Comparison of ENCODE assay signal across 8 mouse cellular contexts in genomic region chr5:124478873-124479204, GRCm38 (mm10). TPM values are rescaled to one million over a fixed set of nuclear protein-coding genes. Genes with fewer than 3 reads are reported as not detected.
A peak's percentile ranks its signal among the peaks of the same experiment; 100 is the strongest.
DNase-seq lines count a peak whose midpoint lies in the region; ATAC-seq and TF ChIP-seq lines count a peak whose summit lies in the region.

No protein-coding gene starts in this region.

- ATAC-seq in heart, embryonic 15.5 days (replicated peaks; ENCODE audit: insufficient number of reproducible peaks, insufficient read depth, low FRiP score, low read depth) = no peak
- no peak for ATAC-seq in forebrain, embryonic 12.5 days (ENCODE audit: low FRiP score)
- ATAC-seq in liver, embryonic 16.5 days (ENCODE audit: low read depth) = no peak

- DNase-seq in heart, postnatal 10 days = no peak
- no peak for DNase-seq in right cerebral cortex, postnatal 4 days
- no peak for DNase-seq in ovary, postnatal 36 days (ENCODE audit: low spot score)
- no peak for DNase-seq in urinary bladder, postnatal 10 days (ENCODE audit: low spot score)

- peaks cover 13% of the 10 kb centered on the region for H3K4me1 ChIP-seq in heart, embryonic 15.5 days (replicated peaks)
- no peaks in the 10 kb centered on the region for H3K4me1 ChIP-seq in ES-Bruce4 (ENCODE audit: control insufficient read depth, insufficient read depth, low read length)
- H3K4me1 ChIP-seq in forebrain, embryonic 12.5 days = peaks cover 30% of the 10 kb centered on the region
- peaks cover 20% of the 10 kb centered on the region for H3K4me1 ChIP-seq in liver, embryonic 16.5 days (ENCODE audit: control insufficient read depth, low read depth, low read length)

- no peak overlapping the region for H3K9ac ChIP-seq in heart, embryonic 15.5 days
- H3K9ac ChIP-seq in ES-Bruce4 (ENCODE audit: low read depth, poor library complexity, severe bottlenecking) = no peak overlapping the region; the same call in 1 of the 2 replicates
- no peak overlapping the region for H3K9ac ChIP-seq in forebrain, embryonic 12.5 days
- H3K9ac ChIP-seq in liver, embryonic 16.5 days (ENCODE audit: low read depth, low read length) = no peak overlapping the region

- no peaks in the 10 kb centered on the region for H3K27me3 ChIP-seq in heart, embryonic 15.5 days
- H3K27me3 ChIP-seq in ES-Bruce4 (ENCODE audit: control insufficient read depth, insufficient read depth, low read length, poor library complexity, severe bottlenecking) = no peaks in the 10 kb centered on the region
- no peaks in the 10 kb centered on the region for H3K27me3 ChIP-seq in forebrain, embryonic 12.5 days
- no peaks in the 10 kb centered on the region for H3K27me3 ChIP-seq in liver, embryonic 16.5 days (ENCODE audit: control insufficient read depth, insufficient read depth, low read depth, low read length)

- no peaks in the 10 kb centered on the region for H3K9me3 ChIP-seq in heart, embryonic 15.5 days (replicated peaks)
- no peaks in the 10 kb centered on the region for H3K9me3 ChIP-seq in ES-Bruce4 (replicated peaks; ENCODE audit: control insufficient read depth, insufficient read depth, low read length, poor library complexity, severe bottlenecking)
- H3K9me3 ChIP-seq in forebrain, embryonic 12.5 days = no peaks in the 10 kb centered on the region
- no peaks in the 10 kb centered on the region for H3K9me3 ChIP-seq in liver, embryonic 16.5 days (replicated peaks; ENCODE audit: control insufficient read depth, low read length)

- no peak for TF ChIP-seq CTCF in ES-Bruce4 (IDR thresholded peaks at IDR 0.05; ENCODE audit: low read depth, low read length)

- peak overlapping the region; percentile 78 for H3K27ac ChIP-seq in heart, embryonic 15.5 days
- H3K27ac ChIP-seq in ES-Bruce4 (ENCODE audit: insufficient read depth, low read length) = peak overlapping the region; percentile 57
- peak overlapping the region; percentile 63; the same call in 1 of the 2 replicates for H3K27ac ChIP-seq in forebrain, embryonic 12.5 days
- H3K27ac ChIP-seq in liver, embryonic 16.5 days (ENCODE audit: low read length) = peak overlapping the region; percentile 49

- no peaks in the 10 kb centered on the region for H3K36me3 ChIP-seq in heart, embryonic 15.5 days
- H3K36me3 ChIP-seq in ES-Bruce4 (ENCODE audit: control insufficient read depth, insufficient read depth, low read length, poor library complexity, severe bottlenecking) = no peaks in the 10 kb centered on the region
- H3K36me3 ChIP-seq in forebrain, embryonic 12.5 days (replicated peaks) = no peaks in the 10 kb centered on the region
- no peaks in the 10 kb centered on the region for H3K36me3 ChIP-seq in liver, embryonic 16.5 days (ENCODE audit: control insufficient read depth, insufficient read depth)

- no peak for TF ChIP-seq EP300 in ES-Bruce4 (IDR thresholded peaks at IDR 0.05; ENCODE audit: insufficient read depth, low read depth, low read length)

- no peak overlapping the region for H3K4me3 ChIP-seq in heart, embryonic 15.5 days
- no peak overlapping the region for H3K4me3 ChIP-seq in ES-Bruce4 (ENCODE audit: low read depth, low read length)
- no peak overlapping the region for H3K4me3 ChIP-seq in forebrain, embryonic 12.5 days (replicated peaks)
- H3K4me3 ChIP-seq in liver, embryonic 16.5 days (ENCODE audit: low read depth, low read length) = no peak overlapping the region

- TF ChIP-seq POLR2A in ES-Bruce4 (IDR thresholded peaks at IDR 0.05; ENCODE audit: insufficient read depth, low read length) = no peak

- WGBS in heart, embryonic 15.5 days = 73% methylated on average over 1 of the region's 1 CpGs
- 77% methylated on average over 1 of the region's 1 CpGs for WGBS in forebrain, embryonic 12.5 days
- WGBS in liver, embryonic 16.5 days (ENCODE audit: insufficient replicate concordance) = 29% methylated on average over 1 of the region's 1 CpGs

- intact Hi-C loops in heart, postnatal 10 days (cut with DNase I) = no loop called here

- peak overlapping the region; percentile 84 for H3K4me2 ChIP-seq in heart, embryonic 15.5 days
- H3K4me2 ChIP-seq in forebrain, embryonic 12.5 days = no peak overlapping the region; the same call in 1 of the 2 replicates
- H3K4me2 ChIP-seq in liver, embryonic 16.5 days (ENCODE audit: low read depth, low read length) = peak overlapping the region; percentile 84; the same call in 1 of the 2 replicates

RNA-seq across cellular contexts. Expression of gene Rilpl2, which starts 0.7 kb away (rescaled TPM):
- polyA plus RNA-seq in heart, embryonic 15.5 days (2015; fragmentation: Nextera tagmentation; extraction: Ambion mirVana) = 15.0 and 20.9 TPM in 2 replicates
- 10 to 100 TPM; 11.0 to 11.4 TPM for total RNA-seq in heart, postnatal 10 days (2021)
- polyA plus RNA-seq in ES-Bruce4 (2011; ENCODE audit: insufficient read depth, insufficient read length, low read depth, missing spikeins) = 4.7 and 6.3 TPM in 2 replicates
- polyA plus RNA-seq in forebrain, embryonic 12.5 days (2016; fragmentation: Nextera tagmentation; extraction: Ambion mirVana) = 18.6 and 20.4 TPM in 2 replicates
- polyA plus RNA-seq in liver, embryonic 16.5 days (2015; fragmentation: Nextera tagmentation; extraction: Ambion mirVana) = 8.4 and 9.3 TPM in 2 replicates

RNA-seq across cellular contexts. Expression of gene Snrnp35, which starts 4.1 kb away (rescaled TPM):
- polyA plus RNA-seq in heart, embryonic 15.5 days (2015; fragmentation: Nextera tagmentation; extraction: Ambion mirVana) = 19.2 and 20.7 TPM in 2 replicates
- 10 to 100 TPM; 14.2 to 16.0 TPM for total RNA-seq in heart, postnatal 10 days (2021)
- 27.1 and 28.6 TPM in 2 replicates for polyA plus RNA-seq in ES-Bruce4 (2011; ENCODE audit: insufficient read depth, insufficient read length, low read depth, missing spikeins)
- polyA plus RNA-seq in forebrain, embryonic 12.5 days (2016; fragmentation: Nextera tagmentation; extraction: Ambion mirVana) = 32.0 and 33.1 TPM in 2 replicates
- 9.2 and 9.9 TPM in 2 replicates for polyA plus RNA-seq in liver, embryonic 16.5 days (2015; fragmentation: Nextera tagmentation; extraction: Ambion mirVana)

RNA-seq across cellular contexts. Expression of gene Kmt5a, which starts 39.1 kb away (rescaled TPM):
- 63.3 and 74.6 TPM in 2 replicates for polyA plus RNA-seq in heart, embryonic 15.5 days (2015; fragmentation: Nextera tagmentation; extraction: Ambion mirVana)
- total RNA-seq in heart, postnatal 10 days (2021) = 100 to 1,000 TPM; 146 to 153 TPM
- polyA plus RNA-seq in ES-Bruce4 (2011; ENCODE audit: insufficient read depth, insufficient read length, low read depth, missing spikeins) = 166 and 187 TPM in 2 replicates
- 41.9 and 59.7 TPM in 2 replicates for polyA plus RNA-seq in forebrain, embryonic 12.5 days (2016; fragmentation: Nextera tagmentation; extraction: Ambion mirVana)
- 39.6 and 41.5 TPM in 2 replicates for polyA plus RNA-seq in liver, embryonic 16.5 days (2015; fragmentation: Nextera tagmentation; extraction: Ambion mirVana)

RNA-seq across cellular contexts. Expression of gene Rilpl1, which starts 52.4 kb away (rescaled TPM):
- polyA plus RNA-seq in heart, embryonic 15.5 days (2015; fragmentation: Nextera tagmentation; extraction: Ambion mirVana) = 26.5 and 27.8 TPM in 2 replicates
- total RNA-seq in heart, postnatal 10 days (2021) = 100 to 1,000 TPM; 111 to 115 TPM
- 16.6 and 18.0 TPM in 2 replicates for polyA plus RNA-seq in ES-Bruce4 (2011; ENCODE audit: insufficient read depth, insufficient read length, low read depth, missing spikeins)
- polyA plus RNA-seq in forebrain, embryonic 12.5 days (2016; fragmentation: Nextera tagmentation; extraction: Ambion mirVana) = 17.4 and 17.8 TPM in 2 replicates
- polyA plus RNA-seq in liver, embryonic 16.5 days (2015; fragmentation: Nextera tagmentation; extraction: Ambion mirVana) = 1.4 and 1.6 TPM in 2 replicates

RNA-seq across cellular contexts. Expression of gene Sbno1, which starts 53.0 kb away (rescaled TPM):
- 57.8 and 65.5 TPM in 2 replicates for polyA plus RNA-seq in heart, embryonic 15.5 days (2015; fragmentation: Nextera tagmentation; extraction: Ambion mirVana)
- 10 to 100 TPM; 69.2 to 77.6 TPM for total RNA-seq in heart, postnatal 10 days (2021)
- 177 and 189 TPM in 2 replicates for polyA plus RNA-seq in ES-Bruce4 (2011; ENCODE audit: insufficient read depth, insufficient read length, low read depth, missing spikeins)
- polyA plus RNA-seq in forebrain, embryonic 12.5 days (2016; fragmentation: Nextera tagmentation; extraction: Ambion mirVana) = 102 and 109 TPM in 2 replicates
- 34.5 and 36.2 TPM in 2 replicates for polyA plus RNA-seq in liver, embryonic 16.5 days (2015; fragmentation: Nextera tagmentation; extraction: Ambion mirVana)
